Mouse (Mus musculus): ENCODE results near the gene Rhbdd3. TPM values are rescaled to one million over a fixed set of nuclear protein-coding genes. Genes with fewer than 3 reads are reported as not detected.

Gene Rhbdd3
- 4.2 TPM for total RNA-seq (2023)

DNA sequence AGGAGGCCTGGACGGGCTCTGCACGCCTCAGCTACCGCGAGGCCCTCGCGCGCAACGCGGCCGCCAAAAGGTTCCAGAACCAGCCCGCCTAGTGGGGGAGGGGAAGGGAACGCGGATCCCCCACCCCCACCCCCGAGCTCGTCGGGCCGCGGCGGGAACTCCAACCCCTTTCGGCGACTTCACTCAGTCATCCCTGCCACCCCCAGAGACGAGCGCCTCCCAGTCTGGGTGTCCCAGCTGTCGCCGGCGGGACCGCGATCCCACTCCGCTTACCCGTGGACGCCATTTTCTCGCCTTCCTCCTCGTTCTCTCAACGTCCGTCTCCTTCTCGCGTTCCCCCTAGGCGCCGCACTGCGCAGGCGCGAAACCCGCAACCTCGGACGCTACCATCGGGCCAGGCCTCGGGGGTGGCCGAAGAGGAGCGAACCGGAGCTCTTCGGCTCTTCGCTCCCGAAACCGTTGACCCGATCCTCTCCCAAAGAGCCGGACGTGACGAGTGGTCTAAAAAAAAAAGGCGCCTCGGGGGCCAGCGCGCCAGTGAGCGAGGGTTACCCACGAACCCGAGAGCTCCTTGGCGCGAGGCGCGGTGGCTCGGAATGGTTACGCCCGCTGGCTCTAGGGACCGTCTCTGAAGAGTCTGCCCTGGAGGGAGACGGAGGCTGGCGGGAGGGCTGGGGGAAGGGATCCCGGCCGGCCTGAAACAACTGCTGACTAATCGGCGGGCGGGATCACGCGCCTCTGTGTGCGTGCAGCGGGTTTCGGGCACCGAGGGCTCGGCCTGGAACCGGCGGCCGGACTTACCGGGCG is at the start of gene Rhbdd3, which contains the start of gene Ewsr1:
TSS of gene Rhbdd3 (plus strand) at position 191 of the 807 bp plus-strand sequence.
TSS of gene Ewsr1 (minus strand) at position 531 of the 807 bp plus-strand sequence.

GRCm38 (mm10) chr11:5057856-5058641 is 40.7 kb upstream of the Rhbdd3 start, which contains the start of gene Rasl10a:
Gene Rasl10a, plus strand, starts transcription at chr11:5058128.

DNA sequence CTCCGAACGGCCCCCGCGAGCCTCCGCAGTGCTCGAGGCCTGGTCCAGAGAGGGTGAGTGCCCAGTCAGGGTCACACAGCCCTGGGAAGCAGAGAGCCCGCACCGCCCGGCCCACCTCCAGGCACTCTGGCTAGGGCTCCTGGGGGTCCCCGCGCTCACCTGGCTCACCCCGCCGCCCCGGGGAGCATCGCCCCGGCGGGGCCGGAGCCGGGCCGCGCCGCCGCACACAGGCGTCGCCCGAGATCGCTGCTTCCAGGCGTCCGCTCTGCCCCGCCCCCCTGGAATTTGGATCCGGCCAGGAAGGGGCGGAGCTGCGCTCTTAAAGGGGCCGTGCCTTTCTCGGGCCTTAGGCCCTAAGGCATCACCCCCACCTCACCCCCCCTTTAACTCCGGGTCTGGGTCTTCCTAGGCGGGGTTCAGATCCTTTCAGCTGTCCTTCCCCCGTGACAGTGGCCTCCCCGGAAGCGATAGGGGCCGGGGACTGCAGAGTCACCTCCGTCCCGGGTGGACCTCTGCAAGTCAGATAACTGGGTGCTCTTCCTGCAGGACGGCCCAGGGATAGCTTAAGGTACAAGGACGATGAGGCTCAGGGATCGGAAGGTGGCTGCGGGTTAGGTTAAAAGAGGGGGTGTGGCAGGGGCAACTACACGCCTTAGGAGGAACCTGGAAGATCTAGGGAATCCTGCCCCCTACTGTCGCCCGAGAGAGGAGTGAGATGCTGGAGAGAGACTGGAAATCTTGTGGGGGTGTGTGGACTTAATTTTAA is 33.5 kb upstream of the Rhbdd3 start, which contains the start of gene Gas2l1:
TSS of gene Gas2l1 (minus strand) at position 272 of the 766 bp plus-strand sequence.

DNA sequence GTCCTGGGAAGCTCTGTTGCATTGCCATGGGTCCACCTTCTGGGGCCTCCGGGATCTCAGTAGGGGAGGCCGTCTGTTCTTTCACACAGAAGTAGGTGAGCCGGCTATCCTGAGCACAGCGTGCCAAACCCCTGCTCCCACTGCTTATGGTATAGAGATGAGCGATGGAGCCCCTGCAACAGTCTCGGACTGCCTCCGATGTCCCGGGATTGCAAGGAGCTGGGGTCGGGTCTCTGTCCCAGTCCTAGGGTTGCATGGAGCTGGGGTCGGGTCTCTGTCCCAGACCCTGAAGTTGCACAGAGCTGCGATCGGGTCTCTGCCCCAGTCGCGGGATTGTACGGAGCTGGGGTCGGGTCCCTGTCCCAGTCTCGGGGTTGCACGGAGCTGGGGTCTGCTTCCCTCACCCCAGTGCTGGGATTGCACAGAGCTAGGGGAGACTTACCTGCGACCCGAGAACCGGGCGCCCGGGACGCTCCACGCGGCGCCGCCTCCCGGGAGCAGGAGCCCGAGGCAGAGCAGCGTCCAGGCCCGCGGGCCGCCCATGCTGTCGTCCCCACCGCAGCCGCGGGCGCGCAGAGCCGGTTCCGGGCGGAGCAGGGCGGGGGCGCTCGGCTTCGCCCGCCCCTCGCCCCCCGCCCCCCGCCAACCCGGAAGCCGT is 53.1 kb downstream of the Rhbdd3 start, which contains the start of gene Emid1:
TSS of gene Emid1 (minus strand) at position 578 of the 658 bp plus-strand sequence.

Other genes with a start within 250 kb of the Rhbdd3 start
- 42.0 TPM for gene Nf2, start 249.4 kb upstream of the Rhbdd3 start, total RNA-seq (2023)
- 24.9 TPM for gene Nipsnap1, start 225.0 kb upstream of the Rhbdd3 start, total RNA-seq (2023)
- 39.2 TPM for gene Thoc5, start 203.6 kb upstream of the Rhbdd3 start, total RNA-seq (2023)
- gene Nefh, start 150.9 kb upstream of the Rhbdd3 start, total RNA-seq (2023) = 3.0 TPM
- 76.5 TPM for gene Ap1b1, start 112.1 kb upstream of the Rhbdd3 start, total RNA-seq (2023)
- 0.49 TPM for gene Rasl10a, start 40.8 kb upstream of the Rhbdd3 start, total RNA-seq (2023)
- 0.40 TPM for gene Gas2l1, start 33.6 kb upstream of the Rhbdd3 start, total RNA-seq (2023)
- 624 TPM for gene Ewsr1, start 340 bp downstream of the Rhbdd3 start, total RNA-seq (2023)
- gene Emid1, start 53.3 kb downstream of the Rhbdd3 start, total RNA-seq (2023) = 7.7 TPM
- gene Kremen1, start 162.6 kb downstream of the Rhbdd3 start, total RNA-seq (2023) = 35.5 TPM

Data from CD8-positive naive resting alpha-beta T cell, adult 57 days (primary cell).